Mouse (Mus musculus) liver, postnatal 0 days (tissue): Measurements from ENCODE around the gene Higd1b.

Experiments used
- CTCF ChIP-seq: sonication (generic); IDR thresholded peaks from 2 replicates; pipeline ENCODE4 v1.5.1; 2016; ENCODE audit warnings: antibody characterized with exemption, low read depth
- EP300 ChIP-seq: IDR thresholded peaks from 2 replicates; pipeline ENCODE4 v1.6.1; 2016; ENCODE audit warnings: antibody characterized with exemption, low read depth, mild to moderate bottlenecking

DNA sequence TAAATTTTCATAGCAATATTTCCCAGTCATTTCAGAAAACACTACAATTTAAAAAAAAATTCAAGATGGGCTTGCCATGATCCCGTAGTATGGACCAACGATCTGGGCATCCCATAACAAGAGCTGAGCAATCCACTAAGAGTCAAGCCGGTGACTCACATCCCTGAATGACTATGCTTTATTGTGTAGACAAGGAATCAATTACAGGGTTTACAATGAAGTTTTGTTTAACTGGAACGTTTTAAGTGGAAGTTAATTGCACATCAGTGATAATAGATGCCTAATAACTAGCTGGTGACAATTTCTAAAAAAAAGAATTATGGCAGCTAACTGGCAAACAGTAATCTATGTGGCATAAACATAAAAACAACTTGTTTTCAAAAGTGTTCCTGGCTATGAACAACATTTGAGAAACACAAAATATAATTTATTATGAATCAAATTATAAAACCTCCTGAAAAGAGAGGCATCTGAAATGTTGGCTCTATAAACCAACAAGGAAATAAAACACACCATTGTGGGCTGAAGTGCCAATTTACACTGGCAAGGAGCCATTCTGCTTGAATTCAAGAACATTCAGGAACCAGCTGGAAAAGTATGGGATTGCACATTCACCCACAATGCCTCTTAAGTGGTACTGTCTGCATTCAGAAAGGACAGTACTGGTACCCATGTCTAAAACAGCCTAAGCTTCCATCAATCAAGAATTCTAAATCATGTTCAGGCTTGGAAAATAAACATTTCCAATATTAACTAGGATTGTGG is 24.7 kb upstream of the Higd1b start:
- TF ChIP-seq EP300 = no peak
- TF ChIP-seq CTCF = no peak
